Mouse (Mus musculus): ENCODE data around the gene Lix1l. TPM values are rescaled to one million over a fixed set of nuclear protein-coding genes. Genes with fewer than 3 reads are reported as not detected.
"Not testable (repeated sequence)": the region's sequence is repeated elsewhere in the genome, so short reads cannot be mapped to it uniquely, and the experiment has no call there.

Gene Lix1l
- total RNA-seq, 2 experiments from 2014 or later: 4.9 to 8.4 TPM

GRCm38 (mm10) chr3:96663432-96664239 is 62.7 kb downstream of the Lix1l start:
- TF ChIP-seq CTCF (IDR thresholded peaks at IDR 0.05): peak; percentile 86
- peak overlapping the region; percentile 67 for H3K27ac ChIP-seq
- intact Hi-C loops (cut with DNase I): no loop called here
- H3K4me3 ChIP-seq: peak overlapping the region; percentile 62
- DNase-seq: peak; percentile 85

GRCm38 (mm10) chr3:96665732-96666363 is 64.9 kb downstream of the Lix1l start:
- intact Hi-C loops (cut with DNase I): loop anchor here (5.0 kb wide), 1 partner anchor 41 kb away; the partner anchor contains the start of gene Nudt17
- not testable (repeated sequence) for DNase-seq, H3K4me3 ChIP-seq

GRCm38 (mm10) chr3:96666916-96667315 is 66.0 kb downstream of the Lix1l start:
- TF ChIP-seq CTCF (IDR thresholded peaks at IDR 0.05): no peak
- Histone ChIP-seq H3K4me3 (no peak overlapping the region), H3K27ac (no peak overlapping the region)
- no peak for DNase-seq
- intact Hi-C loops (cut with DNase I): loop anchor here (5.0 kb wide), 1 partner anchor 40 kb away; the partner anchor contains the start of gene Nudt17

More at GRCm38 (mm10) chr3:96665732-96666363, 64.9 kb downstream of the Lix1l start:
- not testable (repeated sequence) for H3K27ac ChIP-seq

- intact Hi-C loops (cut with DNase I): loop anchor here (5.0 kb wide), 1 partner anchor 40 kb away; the partner anchor contains the start of gene Nudt17
- TF ChIP-seq CTCF (IDR thresholded peaks at IDR 0.05): peak; percentile 53
- no peak overlapping the region for H3K4me3 ChIP-seq
- DNase-seq: no peak
- no peak overlapping the region for H3K27ac ChIP-seq
Observed at GRCm38 (mm10) chr3:96667316-96667715, 66.4 kb downstream of the Lix1l start.

- TF ChIP-seq CTCF (IDR thresholded peaks at IDR 0.05): no peak
- DNase-seq: no peak
- intact Hi-C loops (cut with DNase I): loop anchor here (5.0 kb wide), 1 partner anchor 39 kb away; the partner anchor contains the start of gene Nudt17
- Histone ChIP-seq H3K27ac (no peak overlapping the region), H3K4me3 (no peak overlapping the region)
Observed at GRCm38 (mm10) chr3:96668424-96669067, 67.6 kb downstream of the Lix1l start.

- DNase-seq: peak; percentile 88
- Histone ChIP-seq H3K27ac (peak within 1 kb of the TSS; percentile 70), H3K4me3 (peak within 1 kb of the TSS; percentile 76)
- intact Hi-C loops (cut with DNase I): loop anchor here (5.0 kb wide), 1 partner anchor 37 kb away; the partner anchor contains the start of gene Nudt17
- peak; percentile 38; the same call in 1 of the 2 replicates for TF ChIP-seq CTCF (IDR thresholded peaks at IDR 0.05)
Observed at GRCm38 (mm10) chr3:96669727-96670468, 68.9 kb downstream of the Lix1l start, which contains the start of gene Ankrd35. Gene Ankrd35, plus strand, starts transcription at chr3:96670131.

GRCm38 (mm10) chr3:96671519-96671918 is 70.6 kb downstream of the Lix1l start:
- Histone ChIP-seq H3K4me3 (no peak overlapping the region), H3K27ac (no peak overlapping the region)
- no peak for DNase-seq
- intact Hi-C loops (cut with DNase I): no loop called here
- TF ChIP-seq CTCF (IDR thresholded peaks at IDR 0.05): no peak

GRCm38 (mm10) chr3:96673514-96673913 is 72.6 kb downstream of the Lix1l start:
- intact Hi-C loops (cut with DNase I): no loop called here

GRCm38 (mm10) chr3:96674442-96674841 is 73.5 kb downstream of the Lix1l start:
- intact Hi-C loops (cut with DNase I): no loop called here
- Histone ChIP-seq H3K27ac (no peak overlapping the region), H3K4me3 (no peak overlapping the region)
- no peak for TF ChIP-seq CTCF (IDR thresholded peaks at IDR 0.05)
- no peak for DNase-seq

More at GRCm38 (mm10) chr3:96673514-96673913, 72.6 kb downstream of the Lix1l start:
- no peak for TF ChIP-seq CTCF (IDR thresholded peaks at IDR 0.05)
- Histone ChIP-seq H3K27ac (no peak overlapping the region), H3K4me3 (no peak overlapping the region)
- no peak for DNase-seq

- intact Hi-C loops (cut with DNase I): no loop called here
Observed at GRCm38 (mm10) chr3:96675171-96675570, 74.2 kb downstream of the Lix1l start.

GRCm38 (mm10) chr3:96675690-96676089 is 74.7 kb downstream of the Lix1l start:
- H3K27ac ChIP-seq: no peak overlapping the region
- no peak for DNase-seq
- intact Hi-C loops (cut with DNase I): no loop called here
- no peak for TF ChIP-seq CTCF (IDR thresholded peaks at IDR 0.05)
- H3K4me3 ChIP-seq: no peak overlapping the region

More at GRCm38 (mm10) chr3:96675171-96675570, 74.2 kb downstream of the Lix1l start:
- Histone ChIP-seq H3K4me3 (no peak overlapping the region), H3K27ac (no peak overlapping the region)
- DNase-seq: no peak
- TF ChIP-seq CTCF (IDR thresholded peaks at IDR 0.05): no peak

Other genes starting within 250 kb of the Lix1l start
- not detected for gene BC107364, start 148.8 kb upstream of the Lix1l start, total RNA-seq (2021)
- gene Hfe2, start 76.0 kb upstream of the Lix1l start, total RNA-seq (2021): 100 to 1,000 TPM; 590 to 675 TPM
- 100 to 1,000 TPM; 541 to 557 TPM for gene Txnip, start 43.2 kb upstream of the Lix1l start, total RNA-seq (2021)
- gene Gm16253, start 24.2 kb upstream of the Lix1l start, total RNA-seq (2021): 1 to 10 TPM in 1 of 2 experiments, not detected in 1; 1.1 TPM
- gene Polr3gl, start 7.0 kb upstream of the Lix1l start, total RNA-seq (2021): 10 to 100 TPM; 44.5 to 48.3 TPM
- under 1 TPM; 0.41 to 0.92 TPM for gene Ankrd34a, start 4.5 kb upstream of the Lix1l start, total RNA-seq (2021)
- 10 to 100 TPM; 23.3 to 29.2 TPM for gene Rbm8a, start 28.8 kb downstream of the Lix1l start, total RNA-seq (2021)
- gene Pex11b, start 34.2 kb downstream of the Lix1l start, total RNA-seq (2021): 10 to 100 TPM; 22.6 to 24.2 TPM
- under 1 TPM; 0.14 to 0.15 TPM for gene Gm42957, start 34.3 kb downstream of the Lix1l start, total RNA-seq (2021)
- 1 to 10 TPM in 1 of 2 experiments, under 1 TPM in 1; 0.74 to 1.4 TPM for gene Itga10, start 44.4 kb downstream of the Lix1l start, total RNA-seq (2021)
- under 1 TPM; 0.22 to 0.26 TPM for gene Ankrd35, start 69.0 kb downstream of the Lix1l start, total RNA-seq (2021)
- gene Pias3, start 95.2 kb downstream of the Lix1l start, total RNA-seq (2021): 1 to 10 TPM; 5.5 to 5.6 TPM
- under 1 TPM; 0.31 to 0.73 TPM for gene Nudt17, start 107.4 kb downstream of the Lix1l start, total RNA-seq (2021)
- gene Polr3c, start 126.5 kb downstream of the Lix1l start, total RNA-seq (2021): 10 to 100 TPM; 23.2 to 24.3 TPM
- gene Rnf115, start 126.5 kb downstream of the Lix1l start, total RNA-seq (2021): 10 to 100 TPM; 60.7 to 69.3 TPM
- gene Pdzk1, start 228.1 kb downstream of the Lix1l start, total RNA-seq (2021): not detected
- not detected for gene Cd160, start 228.2 kb downstream of the Lix1l start, total RNA-seq (2021)